Mouse (Mus musculus) effector memory CD4-positive, alpha-beta T cell, adult 7 months (primary cell): ENCODE measurements around the gene Wasl. TPM values are rescaled to one million over a fixed set of nuclear protein-coding genes. Genes with fewer than 3 reads are reported as not detected.

ENCODE experiments used
- polyA plus RNA-seq: library from polyadenylated mRNA; unstranded; fragments of 100-300 nt; shearing (Covaris generic); gene quantifications from one replicate; pipeline ENCODE4 v1.2.1, GENCODE M21; 2017

Wasl gene
- polyA plus RNA-seq: 32.4 TPM

GRCm38 (mm10) chr6:24664867-24665458, at the start of gene Wasl:
Gene Wasl, minus strand, starts transcription at chr6:24665009.

GRCm38 (mm10) chr6:24597500-24597899, 67.3 kb downstream of the Wasl start, which contains the start of gene Lmod2:
Gene Lmod2, plus strand, starts transcription at chr6:24597762.

Other genes with a start within 250 kb of the Wasl start
- gene Iqub, start 149.9 kb downstream of the Wasl start, polyA plus RNA-seq: not detected
- gene Ndufa5, start 137.0 kb downstream of the Wasl start, polyA plus RNA-seq: 108 TPM
- 0.09 TPM for gene Asb15, start 136.9 kb downstream of the Wasl start, polyA plus RNA-seq
- not detected for gene Lmod2, start 67.2 kb downstream of the Wasl start, polyA plus RNA-seq
- 0.29 TPM for gene Hyal6, start 68.2 kb upstream of the Wasl start, polyA plus RNA-seq
- not detected for gene Hyal4, start 83.3 kb upstream of the Wasl start, polyA plus RNA-seq
- gene Spam1, start 126.2 kb upstream of the Wasl start, polyA plus RNA-seq: 0.39 TPM
- gene Hyal5, start 193.0 kb upstream of the Wasl start, polyA plus RNA-seq: not detected